Mouse (Mus musculus) C2C12 (cell line): ENCODE data around the gene Acat3.

Source experiments
- CEBPB ChIP-seq: IDR thresholded peaks from one replicate; pipeline ENCODE4 v1.6.1; 2011; ENCODE audit warnings: low read depth, mild to moderate bottlenecking, control low read depth, moderate library complexity
- CTCF ChIP-seq: IDR thresholded peaks from one replicate; pipeline ENCODE4 v1.5.1; 2011; ENCODE audit not compliant: control insufficient read depth, insufficient read depth, insufficient read length
- FOSL1 ChIP-seq: IDR thresholded peaks from one replicate; pipeline ENCODE4 v1.8.0; 2011; ENCODE audit warnings: mild to moderate bottlenecking, low read length; ENCODE audit not compliant: poor library complexity, insufficient read depth, severe bottlenecking
- MAX ChIP-seq: IDR thresholded peaks from one replicate; pipeline ENCODE4 v1.6.1; 2011; ENCODE audit warnings: mild to moderate bottlenecking, control low read depth
- MYOG ChIP-seq: IDR thresholded peaks from one replicate; pipeline ENCODE4 v1.6.1; 2011; ENCODE audit not compliant: control insufficient read depth, insufficient read length; ENCODE audit errors: extremely low read depth
- USF1 ChIP-seq: IDR thresholded peaks from one replicate; pipeline ENCODE4 v1.6.1; 2011; ENCODE audit warnings: low read depth, mild to moderate bottlenecking, control low read depth, moderate library complexity

DNA sequence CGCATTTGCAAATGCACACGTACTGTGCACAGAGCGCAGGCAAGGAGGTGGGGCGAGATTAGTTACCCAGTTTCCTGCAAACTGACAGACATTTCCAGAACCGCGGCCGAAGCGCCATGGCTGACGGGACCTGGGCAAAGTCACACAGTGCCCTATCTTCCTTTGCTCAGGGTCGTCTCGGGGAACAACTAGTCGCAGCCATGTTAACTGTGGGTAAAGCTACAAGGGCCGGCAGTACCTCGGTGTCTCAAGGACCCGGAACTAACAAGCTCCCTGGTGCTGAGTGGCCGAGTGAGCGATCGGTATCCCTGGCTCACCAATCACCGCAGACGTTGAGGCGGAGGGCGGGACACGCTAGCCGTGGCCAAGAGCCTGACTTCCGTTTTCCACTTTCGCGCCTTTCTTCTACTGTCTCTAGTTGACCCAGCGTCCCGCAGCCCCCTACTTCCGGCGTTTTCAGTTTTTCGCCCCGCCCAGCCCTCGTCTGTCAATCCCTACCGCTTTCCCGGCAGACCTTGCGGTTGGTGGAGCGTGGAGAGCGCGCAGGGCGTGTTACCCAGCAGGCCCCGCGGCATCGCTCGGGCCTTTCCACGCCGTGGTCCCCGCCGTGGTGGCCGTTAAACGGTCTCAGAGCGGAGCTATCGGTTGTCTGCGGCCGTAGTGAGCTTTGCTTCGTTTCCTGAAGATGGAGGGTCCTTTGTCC, 24.4 kb downstream of the Acat3 start, which contains the start of gene Mrpl18:
- TF ChIP-seq CTCF (no peak), MAX (peak; percentile 97), USF1 (no peak), CEBPB (no peak), MYOG (no peak), FOSL1 (no peak)
